Mouse (Mus musculus): ENCODE data around the gene Iqcb1. TPM values are rescaled to one million over a fixed set of nuclear protein-coding genes. Genes with fewer than 3 reads are reported as not detected.
A peak's percentile ranks its signal among the peaks of the same experiment; 100 is the strongest.
"Not testable (repeated sequence)": the region's sequence is repeated elsewhere in the genome, so short reads cannot be mapped to it uniquely, and the experiment has no call there.

The Iqcb1 gene
- total RNA-seq, 1 experiment = 16.8 TPM

DNA sequence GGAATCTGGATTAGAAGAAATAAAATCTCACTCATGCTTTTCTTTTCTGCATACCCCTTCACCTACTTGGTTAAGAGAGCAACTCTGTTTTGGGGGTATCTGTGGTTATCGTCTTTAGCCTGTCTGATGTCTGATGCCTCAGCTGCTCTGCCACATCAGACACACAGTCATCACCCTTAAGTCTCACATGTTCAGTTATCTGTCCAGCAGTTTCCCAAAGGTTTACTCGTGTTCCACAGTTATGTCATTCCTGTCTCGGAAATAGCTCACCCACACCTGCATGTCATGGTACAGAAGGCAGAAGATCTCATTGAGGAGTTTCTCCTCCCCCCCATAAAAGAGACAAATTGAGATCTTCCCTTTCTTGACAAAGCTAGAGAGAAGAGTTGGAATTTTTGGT lies 7.4 kb upstream of the Iqcb1 start:
- H3K9ac ChIP-seq (ENCODE audit: insufficient read depth, low read depth, low read length, poor library complexity, severe bottlenecking) = no peak overlapping the region
- no peak for TF ChIP-seq CHD2 (IDR thresholded peaks at IDR 0.05; ENCODE audit: low read depth, low read length)
- TF ChIP-seq HCFC1 (IDR thresholded peaks at IDR 0.05; ENCODE audit: borderline replicate concordance, insufficient read depth, low read length) = no peak
- no peak for TF ChIP-seq ZC3H11A (IDR thresholded peaks at IDR 0.05; ENCODE audit: borderline replicate concordance, low read depth, low read length)
- no peak for TF ChIP-seq MAFK (IDR thresholded peaks at IDR 0.05; ENCODE audit: insufficient read depth, low read depth, low read length)
- no peak for TF ChIP-seq ZNF384 (IDR thresholded peaks at IDR 0.05; ENCODE audit: low read depth, low read length)
- in situ Hi-C loops (cut with MboI; ENCODE audit: low sequenced_read_pairs in 2 of 2, unreplicated experiment in 2 of 2) = no loop called here

GRCm38 (mm10) chr16:36821474-36821873 lies 6.7 kb upstream of the Iqcb1 start:
- in situ Hi-C loops (cut with MboI; ENCODE audit: low sequenced_read_pairs in 2 of 2, unreplicated experiment in 2 of 2) = no loop called here
- no peak overlapping the region for H3K9ac ChIP-seq (ENCODE audit: insufficient read depth, low read depth, low read length, poor library complexity, severe bottlenecking)
- TF ChIP-seq CHD2 (IDR thresholded peaks at IDR 0.05; ENCODE audit: low read depth, low read length) = no peak
- no peak for TF ChIP-seq ZC3H11A (IDR thresholded peaks at IDR 0.05; ENCODE audit: borderline replicate concordance, low read depth, low read length)
- no peak for TF ChIP-seq ZNF384 (IDR thresholded peaks at IDR 0.05; ENCODE audit: low read depth, low read length)
- DNase-seq (ENCODE audit: low read depth, low spot score) = peak; percentile 85
- no peak overlapping the region for H3K27ac ChIP-seq (ENCODE audit: insufficient read depth, low read depth, low read length, poor library complexity, severe bottlenecking)
- no peaks in the 10 kb centered on the region for H3K9me3 ChIP-seq (ENCODE audit: control insufficient read depth, insufficient read depth, low read depth, low read length)
- no peak overlapping the region for H3K4me3 ChIP-seq (ENCODE audit: insufficient read depth in 1 of 2, low read depth in 1 of 2, low read length in 2 of 2, poor library complexity in 1 of 2, severe bottlenecking in 1 of 2)
- no peaks in the 10 kb centered on the region for H3K36me3 ChIP-seq (ENCODE audit: control insufficient read depth, insufficient read depth, low read length, poor library complexity, severe bottlenecking)
- peaks cover 2 to 4% of the 10 kb centered on the region in 2 experiments; a peak in 3 of 4 replicates for H3K4me1 ChIP-seq (ENCODE audit: control insufficient read depth in 2 of 2, insufficient read depth in 2 of 2, low read length in 2 of 2, poor library complexity in 1 of 2)

More for the DNA sequence above, 7.4 kb upstream of the Iqcb1 start:
- H3K4me1 ChIP-seq (ENCODE audit: control insufficient read depth in 2 of 2, insufficient read depth in 2 of 2, low read length in 2 of 2, poor library complexity in 1 of 2) = peaks cover 2 to 4% of the 10 kb centered on the region in 2 experiments; a peak in 3 of 4 replicates
- H3K9me3 ChIP-seq (ENCODE audit: control insufficient read depth, insufficient read depth, low read depth, low read length) = no peaks in the 10 kb centered on the region
- H3K27ac ChIP-seq (ENCODE audit: insufficient read depth, low read depth, low read length, poor library complexity, severe bottlenecking) = no peak overlapping the region
- DNase-seq (ENCODE audit: low read depth, low spot score) = no peak
- H3K4me3 ChIP-seq (ENCODE audit: insufficient read depth in 1 of 2, low read depth in 1 of 2, low read length in 2 of 2, poor library complexity in 1 of 2, severe bottlenecking in 1 of 2) = no peak overlapping the region
- H3K36me3 ChIP-seq (ENCODE audit: control insufficient read depth, insufficient read depth, low read length, poor library complexity, severe bottlenecking) = no peaks in the 10 kb centered on the region

- TF ChIP-seq HCFC1 (IDR thresholded peaks at IDR 0.05; ENCODE audit: borderline replicate concordance, insufficient read depth, low read length) = no peak
- peak overlapping the region; percentile 45 for H3K9ac ChIP-seq (ENCODE audit: insufficient read depth, low read depth, low read length, poor library complexity, severe bottlenecking)
- no peak overlapping the region for H3K27ac ChIP-seq (ENCODE audit: insufficient read depth, low read depth, low read length, poor library complexity, severe bottlenecking)
- H3K36me3 ChIP-seq (ENCODE audit: control insufficient read depth, insufficient read depth, low read length, poor library complexity, severe bottlenecking) = no peaks in the 10 kb centered on the region
- H3K9me3 ChIP-seq (ENCODE audit: control insufficient read depth, insufficient read depth, low read depth, low read length) = no peaks in the 10 kb centered on the region
- H3K4me3 ChIP-seq (ENCODE audit: insufficient read depth in 1 of 2, low read depth in 1 of 2, low read length in 2 of 2, poor library complexity in 1 of 2, severe bottlenecking in 1 of 2) = peak overlapping the region; percentile 97 to 98
- DNase-seq (ENCODE audit: low read depth, low spot score) = no peak
- H3K4me1 ChIP-seq (ENCODE audit: control insufficient read depth in 2 of 2, insufficient read depth in 2 of 2, low read length in 2 of 2, poor library complexity in 1 of 2) = no peaks in the 10 kb centered on the region
- in situ Hi-C loops (cut with MboI; ENCODE audit: low sequenced_read_pairs in 2 of 2, unreplicated experiment in 2 of 2) = no loop called here
Measured at GRCm38 (mm10) chr16:36827611-36828053, 553 bp upstream of the Iqcb1 start.

DNA sequence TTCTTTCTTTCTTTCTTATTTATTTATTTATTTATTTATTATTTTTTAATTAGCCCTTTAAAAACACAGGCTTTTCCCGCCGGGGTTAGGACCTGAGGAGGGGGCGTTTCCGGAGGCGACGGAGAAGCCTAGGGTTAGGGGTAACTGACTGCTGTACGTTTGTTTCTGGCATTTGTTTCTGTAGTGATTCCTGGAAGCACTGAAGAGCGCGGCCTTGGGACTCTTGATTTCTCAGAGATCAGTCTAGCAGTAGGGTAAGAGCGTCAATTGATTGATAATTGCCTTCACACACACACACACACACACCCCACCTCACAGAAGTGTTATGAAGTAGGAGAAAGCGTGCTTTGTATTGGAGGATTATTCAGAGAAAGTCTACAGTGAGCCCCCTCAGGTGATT lies 635 bp downstream of the Iqcb1 start:
- Histone ChIP-seq H3K4me1 (ENCODE audit: control insufficient read depth in 2 of 2, insufficient read depth in 2 of 2, low read length in 2 of 2, poor library complexity in 1 of 2) (no peaks in the 10 kb centered on the region), H3K27ac (ENCODE audit: insufficient read depth, low read depth, low read length, poor library complexity, severe bottlenecking) (no peak overlapping the region), H3K4me3 (ENCODE audit: insufficient read depth in 1 of 2, low read depth in 1 of 2, low read length in 2 of 2, poor library complexity in 1 of 2, severe bottlenecking in 1 of 2) (peak overlapping the region; percentile 97 to 98), H3K36me3 (ENCODE audit: control insufficient read depth, insufficient read depth, low read length, poor library complexity, severe bottlenecking) (no peaks in the 10 kb centered on the region), H3K9me3 (ENCODE audit: control insufficient read depth, insufficient read depth, low read depth, low read length) (no peaks in the 10 kb centered on the region), H3K9ac (ENCODE audit: insufficient read depth, low read depth, low read length, poor library complexity, severe bottlenecking) (peak overlapping the region; percentile 92)
- no peak for TF ChIP-seq CHD2 (IDR thresholded peaks at IDR 0.05; ENCODE audit: low read depth, low read length)
- no peak for TF ChIP-seq MAFK (IDR thresholded peaks at IDR 0.05; ENCODE audit: insufficient read depth, low read depth, low read length)
- TF ChIP-seq ZC3H11A (IDR thresholded peaks at IDR 0.05; ENCODE audit: borderline replicate concordance, low read depth, low read length) = no peak
- TF ChIP-seq ZNF384 (IDR thresholded peaks at IDR 0.05; ENCODE audit: low read depth, low read length) = no peak
- no peak for TF ChIP-seq HCFC1 (IDR thresholded peaks at IDR 0.05; ENCODE audit: borderline replicate concordance, insufficient read depth, low read length)
- in situ Hi-C loops (cut with MboI; ENCODE audit: low sequenced_read_pairs in 2 of 2, unreplicated experiment in 2 of 2) = no loop called here
- DNase-seq (ENCODE audit: low read depth, low spot score) = peak; percentile 4

GRCm38 (mm10) chr16:36846894-36847293 lies 18.7 kb downstream of the Iqcb1 start:
- H3K36me3 ChIP-seq (ENCODE audit: control insufficient read depth, insufficient read depth, low read length, poor library complexity, severe bottlenecking); in situ Hi-C loops (cut with MboI; ENCODE audit: low sequenced_read_pairs in 2 of 2, unreplicated experiment in 2 of 2): not testable (repeated sequence)
- TF ChIP-seq ZNF384 (IDR thresholded peaks at IDR 0.05; ENCODE audit: low read depth, low read length) = peak; percentile 79; the same call in 1 of the 2 replicates

More at GRCm38 (mm10) chr16:36846894-36847293, 18.7 kb downstream of the Iqcb1 start:
- H3K9ac ChIP-seq (ENCODE audit: insufficient read depth, low read depth, low read length, poor library complexity, severe bottlenecking); H3K4me1 ChIP-seq (ENCODE audit: control insufficient read depth in 2 of 2, insufficient read depth in 2 of 2, low read length in 2 of 2, poor library complexity in 1 of 2); H3K9me3 ChIP-seq (ENCODE audit: control insufficient read depth, insufficient read depth, low read depth, low read length); H3K27ac ChIP-seq (ENCODE audit: insufficient read depth, low read depth, low read length, poor library complexity, severe bottlenecking); H3K4me3 ChIP-seq (ENCODE audit: insufficient read depth in 1 of 2, low read depth in 1 of 2, low read length in 2 of 2, poor library complexity in 1 of 2, severe bottlenecking in 1 of 2); DNase-seq (ENCODE audit: low read depth, low spot score): not testable (repeated sequence)

Data from ES-E14 (cell line).